Mouse (Mus musculus) fat pad, adult 2 months (tissue): Measurements from ENCODE around the gene Map4k5.

ENCODE experiments used
- DNase-seq: peaks from one replicate; pipeline ENCODE4 v3.0.0-alpha.2; 2011; ENCODE audit warnings: low read depth, low spot score; ENCODE audit errors: extremely low read depth

Map4k5 gene

GRCm38 (mm10) chr12:69892371-69893251, at the start of gene Map4k5, which contains the start of gene Atl1:
Gene Map4k5, minus strand, starts transcription at chr12:69893200.
Gene Atl1, plus strand, starts transcription at chr12:69892614.
- DNase-seq: no peak

GRCm38 (mm10) chr12:69941655-69942329, 48.8 kb upstream of the Map4k5 start:
- no peak for DNase-seq

GRCm38 (mm10) chr12:69939291-69939690, 46.3 kb upstream of the Map4k5 start:
- DNase-seq: no peak

GRCm38 (mm10) chr12:69937731-69938130, 44.7 kb upstream of the Map4k5 start:
- DNase-seq: no peak

GRCm38 (mm10) chr12:69926716-69927115, 33.7 kb upstream of the Map4k5 start:
- DNase-seq: no peak

- DNase-seq: no peak
These were observed 31.0 kb upstream of the Map4k5 start for GRCm38 (mm10) chr12:69924012-69924411.

GRCm38 (mm10) chr12:69923603-69924002, 30.6 kb upstream of the Map4k5 start:
- DNase-seq: no peak

GRCm38 (mm10) chr12:69923128-69923527, 30.1 kb upstream of the Map4k5 start:
- DNase-seq: no peak

GRCm38 (mm10) chr12:69922099-69922498, 29.1 kb upstream of the Map4k5 start:
- DNase-seq: no peak

GRCm38 (mm10) chr12:69917870-69918269, 24.9 kb upstream of the Map4k5 start:
- DNase-seq: no peak

- DNase-seq: no peak
These were observed 19.7 kb upstream of the Map4k5 start for GRCm38 (mm10) chr12:69912737-69913136.

GRCm38 (mm10) chr12:69911906-69912305, 18.9 kb upstream of the Map4k5 start:
- no peak for DNase-seq

GRCm38 (mm10) chr12:69908511-69908900, 15.5 kb upstream of the Map4k5 start:
- DNase-seq: no peak

GRCm38 (mm10) chr12:69907667-69908510, 14.9 kb upstream of the Map4k5 start:
- DNase-seq: no peak

- DNase-seq: no peak
These were observed 12.0 kb upstream of the Map4k5 start for GRCm38 (mm10) chr12:69904991-69905390.

GRCm38 (mm10) chr12:69898119-69898518, 5.1 kb upstream of the Map4k5 start:
- DNase-seq: no peak

GRCm38 (mm10) chr12:69895046-69895445, 2.0 kb upstream of the Map4k5 start:
- DNase-seq: no peak

GRCm38 (mm10) chr12:69893927-69894326, 927 bp upstream of the Map4k5 start:
- no peak for DNase-seq

- no peak for DNase-seq
These were observed 1.3 kb downstream of the Map4k5 start for GRCm38 (mm10) chr12:69891721-69892120.

GRCm38 (mm10) chr12:69890476-69890875, 2.5 kb downstream of the Map4k5 start:
- no peak for DNase-seq

- no peak for DNase-seq
These were observed 2.9 kb downstream of the Map4k5 start for GRCm38 (mm10) chr12:69890051-69890450.
